Mouse (Mus musculus): ENCODE data around the gene Olfr1297. TPM values are rescaled to one million over a fixed set of nuclear protein-coding genes. Genes with fewer than 3 reads are reported as not detected.

Gene Olfr1297
- polyA plus RNA-seq (2015; fragmentation: Nextera tagmentation; extraction: Ambion mirVana): not detected in 2 replicates

DNA sequence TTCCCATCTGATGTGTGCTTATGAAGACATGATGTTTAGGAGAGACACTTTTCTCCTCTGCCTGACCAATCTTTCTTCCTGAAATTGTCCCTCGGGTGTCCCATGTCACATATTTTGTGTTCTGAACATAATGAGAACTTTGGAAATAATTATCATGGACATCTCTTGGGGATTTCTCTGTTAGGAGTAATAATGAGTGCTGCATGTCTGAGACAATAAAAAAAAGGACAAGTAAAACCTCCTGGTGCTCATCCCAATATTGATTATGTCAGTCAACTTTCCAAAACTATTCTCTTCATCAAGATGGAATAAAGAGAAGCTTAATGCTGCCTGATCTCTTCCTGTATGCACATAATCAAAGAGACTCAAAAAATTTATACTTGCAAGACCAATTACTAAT is at the start of gene Olfr1297:
Gene Olfr1297, minus strand, starts transcription at position 101 of the 400 bp plus-strand sequence.
- Histone ChIP-seq H3K9me3 (replicated peaks; ENCODE audit: low read length) (no peaks in the 10 kb centered on the region), H3K9ac (ENCODE audit: low read depth, low read length) (no peak within 1 kb of the TSS), H3K4me1 (replicated peaks; ENCODE audit: insufficient read depth, low read length) (no peaks in the 10 kb centered on the region), H3K4me2 (ENCODE audit: low read length) (no peak within 1 kb of the TSS), H3K27me3 (ENCODE audit: insufficient read depth, low read length) (no peaks in the 10 kb centered on the region), H3K4me3 (replicated peaks; ENCODE audit: low read depth, low read length) (no peak within 1 kb of the TSS), H3K27ac (no peak within 1 kb of the TSS), H3K36me3 (ENCODE audit: insufficient read depth, low read length) (no peaks in the 10 kb centered on the region)
- ATAC-seq (replicated peaks; ENCODE audit: low FRiP score, low read depth) (no peak), DNase-seq (ENCODE audit: low spot score) (no peak)
- no peak for TF ChIP-seq CTCF (IDR thresholded peaks at IDR 0.05; ENCODE audit: low read depth)
- 72% methylated on average over 1 of the region's 1 CpGs for WGBS

DNA sequence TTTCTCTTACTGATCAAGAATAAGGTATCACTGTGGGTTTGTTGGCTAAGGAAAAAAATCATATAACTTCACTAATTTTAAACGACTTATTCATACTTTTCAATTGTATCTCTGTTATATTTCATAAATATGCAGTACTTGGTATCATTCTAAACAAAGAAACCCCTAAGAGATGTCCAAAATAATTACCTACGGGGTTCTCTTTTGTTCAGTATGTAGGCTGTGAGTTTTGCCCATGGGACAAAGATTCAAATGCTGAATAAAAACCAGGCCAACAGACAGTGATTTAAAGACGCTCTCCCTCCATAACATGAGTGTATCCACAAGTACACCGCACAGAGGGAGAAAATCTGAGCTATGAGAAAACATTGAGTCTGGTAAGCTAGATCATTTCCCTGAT is 34.8 kb upstream of the Olfr1297 start, which contains the start of gene Olfr1299:
Gene Olfr1299, plus strand, starts transcription at position 301 of the 400 bp plus-strand sequence.
- no peak for TF ChIP-seq CTCF (IDR thresholded peaks at IDR 0.05; ENCODE audit: low read depth)
- no peak within 1 kb of the TSS for H3K4me2 ChIP-seq (ENCODE audit: low read length)
- WGBS: 73% methylated on average over 4 of the region's 4 CpGs
- no peaks in the 10 kb centered on the region for H3K9me3 ChIP-seq (replicated peaks; ENCODE audit: low read length)
- no peak within 1 kb of the TSS for H3K4me3 ChIP-seq (replicated peaks; ENCODE audit: low read depth, low read length)
- H3K9ac ChIP-seq (ENCODE audit: low read depth, low read length): no peak within 1 kb of the TSS
- H3K27me3 ChIP-seq (ENCODE audit: insufficient read depth, low read length): no peaks in the 10 kb centered on the region
- no peaks in the 10 kb centered on the region for H3K36me3 ChIP-seq (ENCODE audit: insufficient read depth, low read length)
- ATAC-seq (replicated peaks; ENCODE audit: low FRiP score, low read depth): no peak
- no peak within 1 kb of the TSS for H3K27ac ChIP-seq
- no peaks in the 10 kb centered on the region for H3K4me1 ChIP-seq (replicated peaks; ENCODE audit: insufficient read depth, low read length)
- no peak for DNase-seq (ENCODE audit: low spot score)

DNA sequence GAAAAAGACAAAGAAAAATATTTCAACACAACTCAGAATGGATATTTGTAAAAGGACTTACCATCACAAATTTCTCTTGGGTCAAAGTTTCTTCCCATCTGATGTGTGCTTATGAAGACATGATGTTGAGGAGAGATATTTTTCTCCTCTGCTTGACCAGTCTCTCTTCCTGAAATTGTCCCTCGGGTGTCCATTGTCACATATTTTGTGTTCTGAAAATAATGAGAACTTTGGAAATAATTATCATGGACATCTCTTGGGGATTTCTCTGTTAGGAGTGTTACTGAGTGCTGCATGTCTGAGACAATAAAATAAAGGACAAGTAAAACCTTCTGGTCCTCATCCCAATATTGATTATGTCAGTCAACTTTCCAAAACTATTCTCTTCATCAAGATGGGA is 22.8 kb upstream of the Olfr1297 start, which contains the start of gene Olfr1298:
Gene Olfr1298, minus strand, starts transcription at position 101 of the 400 bp plus-strand sequence.
- no peak for TF ChIP-seq CTCF (IDR thresholded peaks at IDR 0.05; ENCODE audit: low read depth)
- ATAC-seq (replicated peaks; ENCODE audit: low FRiP score, low read depth): no peak
- no peak within 1 kb of the TSS for H3K9ac ChIP-seq (ENCODE audit: low read depth, low read length)
- no peaks in the 10 kb centered on the region for H3K9me3 ChIP-seq (replicated peaks; ENCODE audit: low read length)
- no peak for DNase-seq (ENCODE audit: low spot score)
- 88% methylated on average over 1 of the region's 1 CpGs for WGBS
- no peaks in the 10 kb centered on the region for H3K4me1 ChIP-seq (replicated peaks; ENCODE audit: insufficient read depth, low read length)
- no peaks in the 10 kb centered on the region for H3K36me3 ChIP-seq (ENCODE audit: insufficient read depth, low read length)
- no peak within 1 kb of the TSS for H3K4me2 ChIP-seq (ENCODE audit: low read length)
- no peak within 1 kb of the TSS for H3K4me3 ChIP-seq (replicated peaks; ENCODE audit: low read depth, low read length)
- no peak within 1 kb of the TSS for H3K27ac ChIP-seq
- H3K27me3 ChIP-seq (ENCODE audit: insufficient read depth, low read length): no peaks in the 10 kb centered on the region

DNA sequence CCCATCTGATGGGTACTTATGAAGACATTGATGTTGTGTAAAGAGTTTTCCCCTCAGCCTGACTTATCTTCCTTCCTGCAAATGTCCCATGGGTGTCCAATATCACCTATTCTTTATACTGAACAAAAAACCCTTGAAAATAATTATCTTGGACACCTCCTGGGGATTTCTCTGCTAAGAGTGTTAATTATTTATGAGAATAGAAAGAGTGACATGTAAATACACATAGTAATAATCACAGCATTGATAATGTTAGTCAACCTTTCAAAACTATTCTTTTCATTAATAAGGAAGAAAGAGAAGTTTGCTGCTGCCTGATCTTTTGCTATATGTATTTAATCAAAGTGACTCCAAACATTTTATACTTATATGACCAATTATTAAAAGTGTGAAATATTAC is 56.7 kb downstream of the Olfr1297 start, which contains the start of gene Olfr1295:
Gene Olfr1295, minus strand, starts transcription at position 101 of the 400 bp plus-strand sequence.
- no peak within 1 kb of the TSS for H3K4me3 ChIP-seq (replicated peaks; ENCODE audit: low read depth, low read length)
- no peak within 1 kb of the TSS for H3K27ac ChIP-seq
- H3K27me3 ChIP-seq (ENCODE audit: insufficient read depth, low read length): no peaks in the 10 kb centered on the region
- H3K4me1 ChIP-seq (replicated peaks; ENCODE audit: insufficient read depth, low read length): no peaks in the 10 kb centered on the region
- no peak within 1 kb of the TSS for H3K9ac ChIP-seq (ENCODE audit: low read depth, low read length)
- no peaks in the 10 kb centered on the region for H3K9me3 ChIP-seq (replicated peaks; ENCODE audit: low read length)
- DNase-seq (ENCODE audit: low spot score) (no peak), ATAC-seq (replicated peaks; ENCODE audit: low FRiP score, low read depth) (no peak)
- H3K36me3 ChIP-seq (ENCODE audit: insufficient read depth, low read length): no peaks in the 10 kb centered on the region
- no peak within 1 kb of the TSS for H3K4me2 ChIP-seq (ENCODE audit: low read length)
- no peak for TF ChIP-seq CTCF (IDR thresholded peaks at IDR 0.05; ENCODE audit: low read depth)

Other genes with a start within 250 kb of the Olfr1297 start
- not detected in 2 replicates for gene Olfr1286, start 203.4 kb downstream of the Olfr1297 start, polyA plus RNA-seq (2015; fragmentation: Nextera tagmentation; extraction: Ambion mirVana)
- gene Olfr1287, start 177.4 kb downstream of the Olfr1297 start, polyA plus RNA-seq (2015; fragmentation: Nextera tagmentation; extraction: Ambion mirVana): not detected in 2 replicates
- gene Olfr1288, start 152.4 kb downstream of the Olfr1297 start, polyA plus RNA-seq (2015; fragmentation: Nextera tagmentation; extraction: Ambion mirVana): not detected in 2 replicates
- not detected in 2 replicates for gene Olfr1289, start 145.7 kb downstream of the Olfr1297 start, polyA plus RNA-seq (2015; fragmentation: Nextera tagmentation; extraction: Ambion mirVana)
- gene Olfr1290, start 132.7 kb downstream of the Olfr1297 start, polyA plus RNA-seq (2015; fragmentation: Nextera tagmentation; extraction: Ambion mirVana): not detected in 2 replicates
- not detected in 2 replicates for gene Olfr1291-ps1, start 129.3 kb downstream of the Olfr1297 start, polyA plus RNA-seq (2015; fragmentation: Nextera tagmentation; extraction: Ambion mirVana)
- not detected in 2 replicates for gene Olfr1293-ps, start 101.3 kb downstream of the Olfr1297 start, polyA plus RNA-seq (2015; fragmentation: Nextera tagmentation; extraction: Ambion mirVana)
- not detected in 2 replicates for gene Olfr1294, start 86.2 kb downstream of the Olfr1297 start, polyA plus RNA-seq (2015; fragmentation: Nextera tagmentation; extraction: Ambion mirVana)
- not detected in 2 replicates for gene Olfr1295, start 56.8 kb downstream of the Olfr1297 start, polyA plus RNA-seq (2015; fragmentation: Nextera tagmentation; extraction: Ambion mirVana)
- gene Olfr1298, start 22.7 kb upstream of the Olfr1297 start, polyA plus RNA-seq (2015; fragmentation: Nextera tagmentation; extraction: Ambion mirVana): not detected in 2 replicates
- not detected in 2 replicates for gene Olfr1299, start 34.9 kb upstream of the Olfr1297 start, polyA plus RNA-seq (2015; fragmentation: Nextera tagmentation; extraction: Ambion mirVana)
- not detected in 2 replicates for gene Olfr1301, start 124.5 kb upstream of the Olfr1297 start, polyA plus RNA-seq (2015; fragmentation: Nextera tagmentation; extraction: Ambion mirVana)
- not detected in 2 replicates for gene Olfr1302, start 150.9 kb upstream of the Olfr1297 start, polyA plus RNA-seq (2015; fragmentation: Nextera tagmentation; extraction: Ambion mirVana)
- not detected in 2 replicates for gene Olfr1303, start 193.8 kb upstream of the Olfr1297 start, polyA plus RNA-seq (2015; fragmentation: Nextera tagmentation; extraction: Ambion mirVana)